Mouse (Mus musculus): ENCODE results near the gene Babam1. TPM values are rescaled to one million over a fixed set of nuclear protein-coding genes. Genes with fewer than 3 reads are reported as not detected.

The Babam1 gene
- 78.6 and 106 TPM in 2 replicates for polyA plus RNA-seq (2015; fragmentation: Nextera tagmentation; extraction: Ambion mirVana)

GRCm38 (mm10) chr8:71396639-71397305, at the start of gene Babam1:
Babam1 (plus strand) TSS chr8:71396861.

GRCm38 (mm10) chr8:71366771-71367528, 29.7 kb upstream of the Babam1 start, which contains the start of gene Use1:
Use1 (plus strand) TSS chr8:71366848.

GRCm38 (mm10) chr8:71371236-71371848, 25.3 kb upstream of the Babam1 start, which contains the start of gene Ocel1:
Ocel1 (plus strand) TSS chr8:71371298.

GRCm38 (mm10) chr8:71381421-71381970, 15.2 kb upstream of the Babam1 start, which contains the start of gene Nr2f6:
Nr2f6 (minus strand) TSS chr8:71381960.

GRCm38 (mm10) chr8:71395629-71396028, 1.0 kb upstream of the Babam1 start, which contains the start of gene Ushbp1:
Ushbp1 (minus strand) TSS chr8:71395802.

GRCm38 (mm10) chr8:71405401-71406098, 8.9 kb downstream of the Babam1 start, which contains the start of gene Ankle1:
Ankle1 (plus strand) TSS chr8:71406010.

Other genes with a start within 250 kb of the Babam1 start
- gene Myo9b, start 124.1 kb upstream of the Babam1 start, polyA plus RNA-seq (2015; fragmentation: Nextera tagmentation; extraction: Ambion mirVana): 6.9 and 8.4 TPM in 2 replicates
- 16.6 and 24.7 TPM in 2 replicates for gene Haus8, start 123.9 kb upstream of the Babam1 start, polyA plus RNA-seq (2015; fragmentation: Nextera tagmentation; extraction: Ambion mirVana)
- gene Use1, start 30.0 kb upstream of the Babam1 start, polyA plus RNA-seq (2015; fragmentation: Nextera tagmentation; extraction: Ambion mirVana): 227 and 256 TPM in 2 replicates
- gene Ocel1, start 25.6 kb upstream of the Babam1 start, polyA plus RNA-seq (2015; fragmentation: Nextera tagmentation; extraction: Ambion mirVana): 6.7 and 12.3 TPM in 2 replicates
- gene Nr2f6, start 14.9 kb upstream of the Babam1 start, polyA plus RNA-seq (2015; fragmentation: Nextera tagmentation; extraction: Ambion mirVana): 51.9 and 63.0 TPM in 2 replicates
- 6.3 and 13.0 TPM in 2 replicates for gene Ushbp1, start 1.1 kb upstream of the Babam1 start, polyA plus RNA-seq (2015; fragmentation: Nextera tagmentation; extraction: Ambion mirVana)
- 5.0 and 7.8 TPM in 2 replicates for gene Ankle1, start 9.1 kb downstream of the Babam1 start, polyA plus RNA-seq (2015; fragmentation: Nextera tagmentation; extraction: Ambion mirVana)
- 65.5 and 72.8 TPM in 2 replicates for gene Abhd8, start 66.8 kb downstream of the Babam1 start, polyA plus RNA-seq (2015; fragmentation: Nextera tagmentation; extraction: Ambion mirVana)
- 169 and 185 TPM in 2 replicates for gene Mrpl34, start 68.1 kb downstream of the Babam1 start, polyA plus RNA-seq (2015; fragmentation: Nextera tagmentation; extraction: Ambion mirVana)
- 75.4 and 78.6 TPM in 2 replicates for gene Dda1, start 72.3 kb downstream of the Babam1 start, polyA plus RNA-seq (2015; fragmentation: Nextera tagmentation; extraction: Ambion mirVana)
- gene Ano8, start 89.1 kb downstream of the Babam1 start, polyA plus RNA-seq (2015; fragmentation: Nextera tagmentation; extraction: Ambion mirVana): 3.3 and 4.4 TPM in 2 replicates
- 9.8 and 11.8 TPM in 2 replicates for gene Gtpbp3, start 91.2 kb downstream of the Babam1 start, polyA plus RNA-seq (2015; fragmentation: Nextera tagmentation; extraction: Ambion mirVana)
- gene Plvap, start 114.9 kb downstream of the Babam1 start, polyA plus RNA-seq (2015; fragmentation: Nextera tagmentation; extraction: Ambion mirVana): 65.2 and 131 TPM in 2 replicates
- gene Ccdc194, start 128.8 kb downstream of the Babam1 start, polyA plus RNA-seq (2015; fragmentation: Nextera tagmentation; extraction: Ambion mirVana): not detected in 2 replicates
- 85.3 and 125 TPM in 2 replicates for gene Bst2, start 140.6 kb downstream of the Babam1 start, polyA plus RNA-seq (2015; fragmentation: Nextera tagmentation; extraction: Ambion mirVana)
- 141 TPM in 2 replicates for gene Mvb12a, start 146.1 kb downstream of the Babam1 start, polyA plus RNA-seq (2015; fragmentation: Nextera tagmentation; extraction: Ambion mirVana)
- 7.8 and 15.0 TPM in 2 replicates for gene Tmem221, start 162.0 kb downstream of the Babam1 start, polyA plus RNA-seq (2015; fragmentation: Nextera tagmentation; extraction: Ambion mirVana)
- 0.24 and 0.70 TPM in 2 replicates for gene Nxnl1, start 169.7 kb downstream of the Babam1 start, polyA plus RNA-seq (2015; fragmentation: Nextera tagmentation; extraction: Ambion mirVana)
- 38.9 and 85.2 TPM in 2 replicates for gene Slc27a1, start 172.0 kb downstream of the Babam1 start, polyA plus RNA-seq (2015; fragmentation: Nextera tagmentation; extraction: Ambion mirVana)
- gene Pgls, start 195.3 kb downstream of the Babam1 start, polyA plus RNA-seq (2015; fragmentation: Nextera tagmentation; extraction: Ambion mirVana): 274 and 329 TPM in 2 replicates
- gene Fam129c, start 200.8 kb downstream of the Babam1 start, polyA plus RNA-seq (2015; fragmentation: Nextera tagmentation; extraction: Ambion mirVana): 0.90 and 1.8 TPM in 2 replicates
- gene Colgalt1, start 214.1 kb downstream of the Babam1 start, polyA plus RNA-seq (2015; fragmentation: Nextera tagmentation; extraction: Ambion mirVana): 53.2 and 58.1 TPM in 2 replicates

Data from adrenal gland, postnatal 0 days (tissue).